ENCODE assay signal across 7 mouse cellular contexts in the genomic region with DNA sequence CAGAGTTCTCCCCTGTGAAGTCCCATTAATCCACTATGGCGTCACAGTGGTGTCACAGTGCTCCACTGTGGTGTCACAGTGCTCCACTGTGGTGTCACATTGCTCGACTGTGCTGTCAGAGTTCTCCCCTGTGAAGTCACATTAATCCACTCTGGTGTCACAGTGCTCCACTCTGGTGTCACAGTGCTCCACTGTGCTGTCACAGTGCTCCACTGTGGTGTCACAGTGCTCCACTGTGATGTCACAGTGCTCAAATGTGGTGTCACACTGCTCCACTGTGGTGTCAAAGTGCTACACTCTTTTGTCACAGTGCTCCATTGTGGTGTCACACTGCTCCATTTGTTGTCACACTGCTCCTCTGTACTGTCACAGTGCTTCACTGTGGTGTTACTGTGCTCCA.
DNase-seq lines count a peak whose midpoint lies in the region; ATAC-seq and TF ChIP-seq lines count a peak whose summit lies in the region.
"Not testable (repeated sequence)": the region's sequence is repeated elsewhere in the genome, so short reads cannot be mapped to it uniquely, and the experiment has no call there.

No protein-coding gene starts in this region.

- H3K36me3 ChIP-seq in forebrain, embryonic 11.5 days (ENCODE audit: control insufficient read depth, insufficient read depth, low read length); heart, embryonic 14.5 days (ENCODE audit: control insufficient read depth, insufficient read depth, low read length); hindbrain, postnatal 0 days (ENCODE audit: insufficient read depth, low read length); limb, embryonic 12.5 days; liver, postnatal 0 days (replicated peaks; ENCODE audit: insufficient read depth, low read length); midbrain, embryonic 14.5 days (ENCODE audit: control insufficient read depth, insufficient read depth, low read length): not testable (repeated sequence)

- TF ChIP-seq CTCF in hindbrain, postnatal 0 days (IDR thresholded peaks at IDR 0.05; ENCODE audit: low read depth); liver, postnatal 0 days (IDR thresholded peaks at IDR 0.05; ENCODE audit: low read depth): not testable (repeated sequence)

- not testable (repeated sequence) for H3K4me2 ChIP-seq in forebrain, embryonic 11.5 days (ENCODE audit: low read depth, low read length, severe bottlenecking); heart, embryonic 14.5 days (ENCODE audit: low read length); hindbrain, postnatal 0 days (ENCODE audit: low read depth, low read length); limb, embryonic 12.5 days; liver, postnatal 0 days (ENCODE audit: low read depth, low read length); midbrain, embryonic 14.5 days (ENCODE audit: low read length)

- not testable (repeated sequence) for H3K27me3 ChIP-seq in forebrain, embryonic 11.5 days (ENCODE audit: control insufficient read depth, insufficient read depth, low read length); heart, embryonic 14.5 days (ENCODE audit: control insufficient read depth, insufficient read depth, low read length); hindbrain, postnatal 0 days (ENCODE audit: insufficient read depth, low read length); limb, embryonic 12.5 days; liver, postnatal 0 days (ENCODE audit: insufficient read depth, low read length); midbrain, embryonic 14.5 days (ENCODE audit: control insufficient read depth, insufficient read depth, low read length)

- not testable (repeated sequence) for H3K9ac ChIP-seq in forebrain, embryonic 11.5 days (ENCODE audit: low read length); heart, embryonic 14.5 days (ENCODE audit: low read length); hindbrain, postnatal 0 days (replicated peaks; ENCODE audit: low read length); limb, embryonic 12.5 days (replicated peaks); liver, postnatal 0 days (replicated peaks); midbrain, embryonic 14.5 days (replicated peaks; ENCODE audit: low read length)

- WGBS in forebrain, embryonic 11.5 days: 65% methylated on average over 2 of the region's 2 CpGs
- 73% methylated on average over 2 of the region's 2 CpGs for WGBS in heart, embryonic 14.5 days
- 60% methylated on average over 2 of the region's 2 CpGs for WGBS in hindbrain, postnatal 0 days
- WGBS in limb, embryonic 12.5 days: 57% methylated on average over 2 of the region's 2 CpGs
- WGBS in liver, postnatal 0 days (ENCODE audit: insufficient replicate concordance): 52% methylated on average over 2 of the region's 2 CpGs
- 51% methylated on average over 2 of the region's 2 CpGs for WGBS in midbrain, embryonic 14.5 days

- DNase-seq in forebrain, embryonic 11.5 days (ENCODE audit: low spot score): peak; percentile 36
- DNase-seq in hindbrain, postnatal 0 days (ENCODE audit: low spot score); liver, postnatal 0 days; midbrain, embryonic 14.5 days: not testable (repeated sequence)
- DNase-seq in retina, postnatal 1 day: peak; percentile 0

- H3K4me3 ChIP-seq in forebrain, embryonic 11.5 days (ENCODE audit: low read depth, low read length); heart, embryonic 14.5 days (ENCODE audit: control insufficient read depth in 1 of 2, insufficient read depth in 1 of 2, low read depth in 1 of 2, low read length in 2 of 2); hindbrain, postnatal 0 days (ENCODE audit: low read length); limb, embryonic 12.5 days (replicated peaks); liver, postnatal 0 days (ENCODE audit: low read depth, low read length); midbrain, embryonic 14.5 days (replicated peaks; ENCODE audit: low read depth, low read length): not testable (repeated sequence)

- peak; percentile 72 for ATAC-seq in forebrain, embryonic 11.5 days (replicated peaks; ENCODE audit: low FRiP score)
- ATAC-seq in heart, embryonic 14.5 days (ENCODE audit: insufficient number of reproducible peaks, insufficient read depth, low FRiP score, low read depth): peak; percentile 62
- ATAC-seq in hindbrain, postnatal 0 days: peak; percentile 61; the same call in 1 of the 2 replicates
- peak; percentile 71 for ATAC-seq in limb, embryonic 12.5 days (ENCODE audit: insufficient number of reproducible peaks, insufficient read depth, low FRiP score, low TSS enrichment, low read depth)
- peak; percentile 43 for ATAC-seq in liver, postnatal 0 days
- ATAC-seq in midbrain, embryonic 14.5 days (ENCODE audit: low FRiP score, low TSS enrichment): peak; percentile 80

- peaks cover 25% of the 10 kb centered on the region for H3K9me3 ChIP-seq in forebrain, embryonic 11.5 days (ENCODE audit: control insufficient read depth, low read length)
- peaks cover 37% of the 10 kb centered on the region for H3K9me3 ChIP-seq in heart, embryonic 14.5 days (ENCODE audit: control insufficient read depth, low read length)
- not testable (repeated sequence) for H3K9me3 ChIP-seq in hindbrain, postnatal 0 days (ENCODE audit: low read length); liver, postnatal 0 days (ENCODE audit: low read length)
- H3K9me3 ChIP-seq in limb, embryonic 12.5 days: peaks cover 92% of the 10 kb centered on the region
- peaks cover 34% of the 10 kb centered on the region for H3K9me3 ChIP-seq in midbrain, embryonic 14.5 days (ENCODE audit: control insufficient read depth, low read length)

- H3K27ac ChIP-seq in forebrain, embryonic 11.5 days (ENCODE audit: low read depth, low read length); heart, embryonic 14.5 days (replicated peaks in 1 of 2; ENCODE audit: control insufficient read depth in 1 of 2, insufficient read depth in 1 of 2, low read depth in 2 of 2, low read length in 2 of 2); hindbrain, postnatal 0 days; limb, embryonic 12.5 days; liver, postnatal 0 days (ENCODE audit: low read depth); midbrain, embryonic 14.5 days (replicated peaks; ENCODE audit: low read depth, low read length): not testable (repeated sequence)

- H3K4me1 ChIP-seq in forebrain, embryonic 11.5 days (replicated peaks; ENCODE audit: control insufficient read depth, insufficient read depth, low read length); heart, embryonic 14.5 days (ENCODE audit: control insufficient read depth in 2 of 2, insufficient read depth in 2 of 2, low read length in 2 of 2); hindbrain, postnatal 0 days (ENCODE audit: insufficient read depth, low read length); limb, embryonic 12.5 days (replicated peaks); liver, postnatal 0 days (ENCODE audit: insufficient read depth); midbrain, embryonic 14.5 days (ENCODE audit: control insufficient read depth, insufficient read depth, low read length): not testable (repeated sequence)

- not testable (repeated sequence) for TF ChIP-seq EP300 in liver, postnatal 0 days (IDR thresholded peaks at IDR 0.05; ENCODE audit: low read depth)
